21 mouse cellular contexts compared by ENCODE assay signal in genomic region chr15:97106556-97106955, GRCm38 (mm10). TPM values are rescaled to one million over a fixed set of nuclear protein-coding genes. Genes with fewer than 3 reads are reported as not detected.
DNase-seq lines count a peak whose midpoint lies in the region; ATAC-seq and TF ChIP-seq lines count a peak whose summit lies in the region.
"Had no signal": no experiment of that assay in that cellular context is flagged by ENCODE, and none has a peak within 500 bp of the region (broad histone marks: within the 10 kb centered on the region; RNA-seq: fewer than 3 reads in every experiment).

No protein-coding gene starts in this region.

- no peak overlapping the region for H3K4me3 ChIP-seq in liver, embryonic 11.5 days (ENCODE audit: low read depth, low read length)
- no peak overlapping the region for H3K4me3 ChIP-seq in liver, embryonic 12.5 days
- H3K4me3 ChIP-seq in embryonic facial prominence, embryonic 15.5 days (replicated peaks), result no peak overlapping the region
- no peak overlapping the region for H3K4me3 ChIP-seq in gastrocnemius, adult 2 months
- H3K4me3 ChIP-seq: erythroblast, embryonic 14.5 days; heart, embryonic 15.5 days; kidney, embryonic 15.5 days had no signal

- intact Hi-C loops in gastrocnemius, adult 2 months (cut with DNase I), result no loop called here

- no peak overlapping the region for H3K27ac ChIP-seq in liver, embryonic 11.5 days (ENCODE audit: low read depth, low read length)
- H3K27ac ChIP-seq in liver, embryonic 12.5 days, result no peak overlapping the region
- 0 out of 2 replicates have a peak overlapping the region, but pooled peaks have one; percentile 17 for H3K27ac ChIP-seq in embryonic facial prominence, embryonic 15.5 days (replicated peaks)
- H3K27ac ChIP-seq in gastrocnemius, adult 2 months, result no peak overlapping the region
- H3K27ac ChIP-seq: kidney, embryonic 15.5 days; liver, embryonic 14.5 days had no signal

- H3K4me1 ChIP-seq in liver, embryonic 11.5 days (replicated peaks; ENCODE audit: control insufficient read depth, insufficient read depth, low read length), result peaks cover 12% of the 10 kb centered on the region; the same call in 1 of the 2 replicates
- H3K4me1 ChIP-seq in liver, embryonic 12.5 days, result peaks cover 16% of the 10 kb centered on the region
- peaks cover 27% of the 10 kb centered on the region for H3K4me1 ChIP-seq in embryonic facial prominence, embryonic 15.5 days

- H3K36me3 ChIP-seq in liver, embryonic 11.5 days (ENCODE audit: control insufficient read depth, insufficient read depth, low read length), result no peaks in the 10 kb centered on the region
- no peaks in the 10 kb centered on the region for H3K36me3 ChIP-seq in liver, embryonic 12.5 days
- H3K36me3 ChIP-seq in embryonic facial prominence, embryonic 15.5 days, result no peaks in the 10 kb centered on the region
- H3K36me3 ChIP-seq: heart, embryonic 15.5 days; kidney, embryonic 15.5 days had no signal

- ATAC-seq in liver, embryonic 11.5 days (replicated peaks; ENCODE audit: low FRiP score), result no peak
- ATAC-seq in liver, embryonic 12.5 days, result no peak
- ATAC-seq in embryonic facial prominence, embryonic 15.5 days (ENCODE audit: insufficient number of reproducible peaks, low FRiP score, low TSS enrichment, low read depth), result no peak
- ATAC-seq: activated CD4-positive, CD25-positive, alpha-beta regulatory T cell, adult 4 months; lung, postnatal 0 days; Patski had no signal

- H3K4me2 ChIP-seq in liver, embryonic 11.5 days, result no peak overlapping the region
- H3K4me2 ChIP-seq in liver, embryonic 12.5 days, result no peak overlapping the region
- H3K4me2 ChIP-seq in embryonic facial prominence, embryonic 15.5 days (replicated peaks), result no peak overlapping the region
- H3K4me2 ChIP-seq: heart, embryonic 15.5 days; kidney, embryonic 15.5 days had no signal

- H3K27me3 ChIP-seq in liver, embryonic 11.5 days (replicated peaks; ENCODE audit: control insufficient read depth, insufficient read depth, low read length), result no peaks in the 10 kb centered on the region
- H3K27me3 ChIP-seq in liver, embryonic 12.5 days (replicated peaks), result no peaks in the 10 kb centered on the region
- no peaks in the 10 kb centered on the region for H3K27me3 ChIP-seq in embryonic facial prominence, embryonic 15.5 days
- H3K27me3 ChIP-seq: heart, embryonic 15.5 days; kidney, embryonic 15.5 days; Patski had no signal

- H3K9me3 ChIP-seq in liver, embryonic 11.5 days (ENCODE audit: control insufficient read depth, low read length), result no peaks in the 10 kb centered on the region
- H3K9me3 ChIP-seq in liver, embryonic 12.5 days (replicated peaks), result no peaks in the 10 kb centered on the region
- no peaks in the 10 kb centered on the region for H3K9me3 ChIP-seq in embryonic facial prominence, embryonic 15.5 days (replicated peaks)
- H3K9me3 ChIP-seq: heart, embryonic 15.5 days; kidney, embryonic 15.5 days had no signal

- DNase-seq in frontal cortex, adult 2 months (ENCODE audit: extremely low spot score in 1 of 2, low spot score in 1 of 2), result peak; percentile 38 to 70
- DNase-seq in frontal cortex, postnatal 10 days (ENCODE audit: low spot score in 2 of 2), result no peak
- DNase-seq in liver, embryonic 11.5 days (ENCODE audit: low spot score), result peak; percentile 15
- DNase-seq in right cerebral cortex, postnatal 10 days (ENCODE audit: low spot score in 2 of 2), result peak; percentile 28 to 35
- DNase-seq in gastrocnemius, adult 2 months, result no peak
- DNase-seq in natural killer cell, adult 2 months (ENCODE audit: low spot score in 2 of 2), result no peak
- DNase-seq: adrenal gland, postnatal 25 days; cerebellum, adult 9-11 months; midbrain, embryonic 14.5 days; thymus, postnatal 4 days had no signal

- WGBS in liver, embryonic 11.5 days, result 77% methylated on average over 6 of the region's 6 CpGs
- 71% methylated on average over 6 of the region's 6 CpGs for WGBS in liver, embryonic 12.5 days (ENCODE audit: insufficient replicate concordance)
- 58% methylated on average over 6 of the region's 6 CpGs for WGBS in embryonic facial prominence, embryonic 15.5 days

- no peak for TF ChIP-seq CTCF in gastrocnemius, adult 2 months (IDR thresholded peaks at IDR 0.05)

- no peak overlapping the region for H3K9ac ChIP-seq in liver, embryonic 11.5 days (ENCODE audit: low read depth, low read length)
- H3K9ac ChIP-seq in liver, embryonic 12.5 days, result no peak overlapping the region
- no peak overlapping the region for H3K9ac ChIP-seq in embryonic facial prominence, embryonic 15.5 days
- H3K9ac ChIP-seq: heart, embryonic 15.5 days; kidney, embryonic 15.5 days; liver, embryonic 14.5 days had no signal

RNA-seq across cellular contexts. Expression of gene Slc38a4, which starts 50.8 kb away (rescaled TPM):
- polyA plus RNA-seq in frontal cortex, adult 2 months (2012; rRNA removed), result 1.3 and 1.8 TPM in 2 replicates
- 74.8 and 84.2 TPM in 2 replicates for polyA plus RNA-seq in liver, embryonic 11.5 days (2014; fragmentation: Nextera tagmentation; extraction: Ambion mirVana)
- 43.1 and 45.1 TPM in 2 replicates for polyA plus RNA-seq in liver, embryonic 12.5 days (2016; fragmentation: Nextera tagmentation; extraction: Ambion mirVana)
- 54.7 and 56.1 TPM in 2 replicates for polyA plus RNA-seq in embryonic facial prominence, embryonic 15.5 days (2015; fragmentation: Nextera tagmentation; extraction: Ambion mirVana)
- 100 to 1,000 TPM; 142 to 248 TPM for total RNA-seq in gastrocnemius, adult 2 months (2021)
- total RNA-seq: granulocyte monocyte progenitor cell, adult 5-6 weeks; megakaryocyte, adult 5-6 weeks had no signal
- polyA plus RNA-seq: activated CD4-positive, CD25-positive, alpha-beta regulatory T cell, adult 4 months had no signal

Comparison
In these comparisons a context has a peak if more than half of its experiments do, and no peak if none do; other contexts are left out.
1. DNase-seq: peak in frontal cortex, adult 2 months (2 of 2), liver, embryonic 11.5 days (single experiment) and right cerebral cortex, postnatal 10 days (2 of 2); none in frontal cortex, postnatal 10 days (0 of 2), gastrocnemius, adult 2 months (single experiment) and natural killer cell, adult 2 months (0 of 2).
2. RNA of gene Slc38a4, which starts 50.8 kb away (polyA plus RNA-seq): 74.8 to 84.2 TPM in liver, embryonic 11.5 days, 54.7 to 56.1 TPM in embryonic facial prominence, embryonic 15.5 days and 43.1 to 45.1 TPM in liver, embryonic 12.5 days; 1.3 to 1.8 TPM in frontal cortex, adult 2 months; every median in the first group is over 10 times any median in the second.